Mouse (Mus musculus) ES-Bruce4 (cell line): ENCODE results near the gene Car8. TPM values are rescaled to one million over a fixed set of nuclear protein-coding genes. Genes with fewer than 3 reads are reported as not detected.
A peak's percentile ranks its signal among the peaks of the same experiment; 100 is the strongest.

Experiments
- H3K27ac ChIP-seq: 2 replicates; pipeline ENCODE4 v1.5.1; 2012; ENCODE audit warnings: low read length, inconsistent platforms; ENCODE audit not compliant: insufficient read depth
- H3K27me3 ChIP-seq: 2 replicates; pipeline ENCODE4 v1.6.1; 2012; ENCODE audit warnings: mild to moderate bottlenecking, low read length, inconsistent platforms; ENCODE audit not compliant: control insufficient read depth, poor library complexity, insufficient read depth, severe bottlenecking
- H3K36me3 ChIP-seq: 2 replicates; pipeline ENCODE4 v1.6.1; 2012; ENCODE audit warnings: inconsistent platforms, mild to moderate bottlenecking, low read length, moderate library complexity; ENCODE audit not compliant: control insufficient read depth, poor library complexity, insufficient read depth, severe bottlenecking
- H3K4me1 ChIP-seq: one replicate; pipeline ENCODE4 v1.8.1; 2011; ENCODE audit warnings: low read length; ENCODE audit not compliant: control insufficient read depth, insufficient read depth
- H3K4me3 ChIP-seq: 2 replicates; pipeline ENCODE4 v1.5.1; 2011; ENCODE audit warnings: low read depth, mild to moderate bottlenecking, low read length
- H3K9ac ChIP-seq: 2 replicates; pipeline ENCODE4 v1.6.1; 2012; ENCODE audit warnings: low read depth, mild to moderate bottlenecking, inconsistent platforms; ENCODE audit not compliant: poor library complexity, severe bottlenecking
- H3K9me3 ChIP-seq: replicated peaks from 2 replicates; pipeline ENCODE4 v1.6.1; 2012; ENCODE audit warnings: mild to moderate bottlenecking, low read length, inconsistent platforms; ENCODE audit not compliant: control insufficient read depth, poor library complexity, insufficient read depth, severe bottlenecking
- CTCF ChIP-seq: IDR thresholded peaks from one replicate; pipeline ENCODE4 v1.8.1; 2011; ENCODE audit warnings: low read depth, low read length
- EP300 ChIP-seq: IDR thresholded peaks from 2 replicates; pipeline ENCODE4 v1.6.1; 2011; ENCODE audit warnings: low read depth, low read length; ENCODE audit not compliant: insufficient read depth
- POLR2A ChIP-seq: IDR thresholded peaks from one replicate; pipeline ENCODE4 v1.8.1; 2011; ENCODE audit warnings: low read length; ENCODE audit not compliant: insufficient read depth
- polyA plus RNA-seq: library from polyadenylated mRNA; stranded (reverse); fragments of >200 nt; gene quantifications from 2 replicates; pipeline ENCODE4 v1.2.4, GENCODE M21; 2011; ENCODE audit warnings: low read depth; ENCODE audit not compliant: missing spikeins, insufficient read depth, insufficient read length

Car8 gene
- polyA plus RNA-seq, 1 experiment = 2.3 TPM

- peaks cover 3% of the 10 kb centered on the region for H3K4me1 ChIP-seq
- no peak overlapping the region for H3K9ac ChIP-seq
- no peak overlapping the region for H3K4me3 ChIP-seq
- H3K27me3 ChIP-seq = no peaks in the 10 kb centered on the region
- TF ChIP-seq POLR2A (no peak), EP300 (no peak), CTCF (no peak)
- H3K36me3 ChIP-seq = no peaks in the 10 kb centered on the region
- H3K27ac ChIP-seq = no peak overlapping the region
- H3K9me3 ChIP-seq = no peaks in the 10 kb centered on the region
Observed at GRCm38 (mm10) chr4:8218004-8218403, 20.8 kb downstream of the Car8 start.

- no peak overlapping the region for H3K27ac ChIP-seq
- TF ChIP-seq CTCF = no peak
- no peak for TF ChIP-seq EP300
- TF ChIP-seq POLR2A = no peak
- no peak overlapping the region for H3K9ac ChIP-seq
- no peak overlapping the region for H3K4me3 ChIP-seq
- no peaks in the 10 kb centered on the region for H3K36me3 ChIP-seq
- no peaks in the 10 kb centered on the region for H3K27me3 ChIP-seq
- H3K4me1 ChIP-seq = peaks cover 3% of the 10 kb centered on the region
- no peaks in the 10 kb centered on the region for H3K9me3 ChIP-seq
Observed at GRCm38 (mm10) chr4:8217272-8217671, 21.6 kb downstream of the Car8 start.

GRCm38 (mm10) chr4:8216551-8216950 lies 22.3 kb downstream of the Car8 start:
- no peak overlapping the region for H3K4me3 ChIP-seq
- no peak overlapping the region for H3K9ac ChIP-seq
- H3K9me3 ChIP-seq = no peaks in the 10 kb centered on the region
- H3K4me1 ChIP-seq = peaks cover 3% of the 10 kb centered on the region
- H3K36me3 ChIP-seq = no peaks in the 10 kb centered on the region
- H3K27ac ChIP-seq = no peak overlapping the region
- no peaks in the 10 kb centered on the region for H3K27me3 ChIP-seq
- TF ChIP-seq EP300 (0 out of 2 replicates have a peak, but pooled peaks have one; percentile 30), POLR2A (no peak), CTCF (no peak)

DNA sequence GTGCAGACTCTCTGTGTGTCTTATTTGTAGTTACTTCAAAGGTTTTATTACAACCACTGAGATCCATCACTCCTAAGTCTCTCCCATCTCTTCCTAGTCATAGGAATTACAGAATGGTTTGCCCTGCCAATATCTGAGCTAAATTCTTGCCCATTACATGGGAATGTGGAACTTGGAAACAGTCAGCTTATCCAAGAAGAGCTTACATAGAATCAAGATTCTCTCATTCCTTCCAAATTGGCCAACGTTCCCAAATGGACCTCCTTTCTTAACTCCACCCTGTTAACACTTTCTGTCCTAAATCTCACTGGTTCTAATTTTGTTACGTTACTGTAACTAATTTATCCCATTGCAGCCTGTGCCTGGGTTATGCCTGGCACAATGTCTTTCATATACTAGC lies 25.2 kb downstream of the Car8 start:
- H3K27ac ChIP-seq = no peak overlapping the region
- no peaks in the 10 kb centered on the region for H3K27me3 ChIP-seq
- H3K9me3 ChIP-seq = no peaks in the 10 kb centered on the region
- H3K4me3 ChIP-seq = no peak overlapping the region
- no peaks in the 10 kb centered on the region for H3K36me3 ChIP-seq
- TF ChIP-seq EP300 = no peak
- TF ChIP-seq POLR2A = no peak
- TF ChIP-seq CTCF = no peak
- no peak overlapping the region for H3K9ac ChIP-seq
- peaks cover 3% of the 10 kb centered on the region for H3K4me1 ChIP-seq

DNA sequence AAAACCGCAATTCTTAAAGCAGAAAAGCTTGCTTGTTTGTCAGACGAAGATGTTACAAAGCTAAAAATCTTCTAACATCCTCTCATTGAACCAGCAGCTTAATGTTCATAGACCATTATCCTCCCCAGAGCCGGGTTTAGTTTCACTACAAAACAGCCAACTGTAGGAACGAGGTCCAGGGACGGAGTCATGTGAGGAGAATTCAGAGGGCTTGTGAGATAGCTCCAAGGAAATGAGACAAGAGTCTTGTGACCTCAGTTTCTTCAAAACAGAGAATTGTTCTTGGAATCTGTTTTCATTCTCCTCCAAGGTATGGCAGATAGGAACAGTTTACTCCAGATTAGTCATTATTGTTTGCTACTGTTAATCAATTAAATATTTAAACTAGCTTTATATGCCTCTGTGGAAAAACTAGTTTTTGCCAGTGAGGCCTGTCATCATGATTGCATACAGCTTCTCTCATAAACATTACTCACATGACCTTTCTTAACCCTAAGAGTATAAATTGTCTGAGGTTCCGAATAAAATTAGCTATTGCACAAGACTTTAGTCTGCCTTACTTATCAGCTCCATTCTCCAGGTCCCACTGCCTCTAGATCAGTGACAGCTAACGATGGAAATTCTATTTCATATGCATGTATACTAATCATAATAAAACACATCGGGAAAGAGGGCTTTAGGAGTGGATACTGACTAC lies 25.8 kb downstream of the Car8 start:
- TF ChIP-seq POLR2A (no peak), CTCF (no peak), EP300 (no peak)
- Histone ChIP-seq H3K4me3 (no peak overlapping the region), H3K36me3 (no peaks in the 10 kb centered on the region), H3K27me3 (no peaks in the 10 kb centered on the region), H3K4me1 (peaks cover 3% of the 10 kb centered on the region), H3K9ac (no peak overlapping the region), H3K9me3 (no peaks in the 10 kb centered on the region), H3K27ac (no peak overlapping the region)

DNA sequence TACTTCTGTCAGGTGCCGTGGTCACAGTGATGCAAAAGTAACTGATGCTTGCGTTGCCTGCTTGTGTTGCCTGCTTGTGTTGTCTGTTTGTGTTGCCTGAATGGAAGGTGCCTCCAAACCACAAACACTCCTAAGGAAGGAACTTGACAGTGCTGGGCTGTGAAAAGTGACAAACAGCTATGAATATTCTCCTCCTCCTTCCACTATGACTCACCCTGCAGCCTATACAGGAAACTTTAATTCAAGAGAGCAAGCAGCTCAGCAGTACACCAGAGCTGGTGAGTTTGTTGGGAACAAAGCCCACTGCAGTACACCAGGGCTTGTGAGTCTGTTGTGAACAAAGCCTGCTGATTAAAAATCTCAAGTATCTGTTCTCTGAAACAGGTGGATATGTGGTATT lies 28.4 kb downstream of the Car8 start:
- no peaks in the 10 kb centered on the region for H3K4me1 ChIP-seq
- no peak overlapping the region for H3K9ac ChIP-seq
- no peaks in the 10 kb centered on the region; the same call in 1 of the 2 replicates for H3K27me3 ChIP-seq
- no peak overlapping the region for H3K4me3 ChIP-seq
- TF ChIP-seq EP300 (no peak), CTCF (no peak), POLR2A (no peak)
- no peaks in the 10 kb centered on the region for H3K36me3 ChIP-seq
- no peaks in the 10 kb centered on the region for H3K9me3 ChIP-seq
- no peak overlapping the region for H3K27ac ChIP-seq
